Mouse (Mus musculus): ENCODE data around the gene Abcb6. TPM values are rescaled to one million over a fixed set of nuclear protein-coding genes. Genes with fewer than 3 reads are reported as not detected.

The Abcb6 gene
- polyA plus RNA-seq, 1 experiment from 2014 or later, result 12.9 TPM

GRCm38 (mm10) chr1:75191258-75191621, 11.0 kb upstream of the Abcb6 start:
- Histone ChIP-seq H3K9me3 (ENCODE audit: control insufficient read depth, low read depth, low read length) (no peaks in the 10 kb centered on the region), H3K4me2 (replicated peaks; ENCODE audit: low read depth, low read length) (peak overlapping the region; percentile 70), H3K4me3 (ENCODE audit: low read depth, low read length) (peak overlapping the region; percentile 61), H3K9ac (replicated peaks; ENCODE audit: low read depth, low read length) (peak overlapping the region; percentile 60), H3K36me3 (ENCODE audit: control insufficient read depth, insufficient read depth, low read length) (peaks cover 15% of the 10 kb centered on the region), H3K27me3 (ENCODE audit: control insufficient read depth, insufficient read depth, low read length) (no peaks in the 10 kb centered on the region), H3K27ac (ENCODE audit: low read length) (peak overlapping the region; percentile 77; the same call in 1 of the 2 replicates), H3K4me1 (ENCODE audit: control insufficient read depth, insufficient read depth, low read length) (peaks cover 13% of the 10 kb centered on the region)
- WGBS, result 46% methylated on average over 5 of the region's 5 CpGs
- ATAC-seq (ENCODE audit: insufficient number of reproducible peaks, insufficient read depth, low FRiP score, low read depth), result no peak; the same call in 1 of the 2 replicates

GRCm38 (mm10) chr1:75190577-75190976, 10.4 kb upstream of the Abcb6 start:
- WGBS, result 31% methylated on average over 2 of the region's 2 CpGs
- Histone ChIP-seq H3K27ac (ENCODE audit: low read length) (no peak overlapping the region), H3K9ac (replicated peaks; ENCODE audit: low read depth, low read length) (no peak overlapping the region)

GRCm38 (mm10) chr1:75187914-75188483, 7.8 kb upstream of the Abcb6 start:
- H3K27me3 ChIP-seq (ENCODE audit: control insufficient read depth, insufficient read depth, low read length), result no peaks in the 10 kb centered on the region
- ATAC-seq (ENCODE audit: insufficient number of reproducible peaks, insufficient read depth, low FRiP score, low read depth), result no peak
- 86% methylated on average over 2 of the region's 2 CpGs for WGBS
- H3K36me3 ChIP-seq (ENCODE audit: control insufficient read depth, insufficient read depth, low read length), result peaks cover 30% of the 10 kb centered on the region
- H3K4me2 ChIP-seq (replicated peaks; ENCODE audit: low read depth, low read length), result no peak overlapping the region
- peaks cover 6% of the 10 kb centered on the region for H3K4me1 ChIP-seq (ENCODE audit: control insufficient read depth, insufficient read depth, low read length)
- no peak overlapping the region for H3K4me3 ChIP-seq (ENCODE audit: low read depth, low read length)
- H3K27ac ChIP-seq (ENCODE audit: low read length), result no peak overlapping the region
- no peaks in the 10 kb centered on the region for H3K9me3 ChIP-seq (ENCODE audit: control insufficient read depth, low read depth, low read length)
- H3K9ac ChIP-seq (replicated peaks; ENCODE audit: low read depth, low read length), result no peak overlapping the region

More at GRCm38 (mm10) chr1:75190577-75190976, 10.4 kb upstream of the Abcb6 start:
- H3K4me1 ChIP-seq (ENCODE audit: control insufficient read depth, insufficient read depth, low read length), result peaks cover 13% of the 10 kb centered on the region
- peaks cover 15% of the 10 kb centered on the region for H3K36me3 ChIP-seq (ENCODE audit: control insufficient read depth, insufficient read depth, low read length)
- no peaks in the 10 kb centered on the region for H3K27me3 ChIP-seq (ENCODE audit: control insufficient read depth, insufficient read depth, low read length)
- no peaks in the 10 kb centered on the region for H3K9me3 ChIP-seq (ENCODE audit: control insufficient read depth, low read depth, low read length)
- no peak overlapping the region for H3K4me3 ChIP-seq (ENCODE audit: low read depth, low read length)
- no peak for ATAC-seq (ENCODE audit: insufficient number of reproducible peaks, insufficient read depth, low FRiP score, low read depth)
- H3K4me2 ChIP-seq (replicated peaks; ENCODE audit: low read depth, low read length), result peak overlapping the region; percentile 70; the same call in 1 of the 2 replicates

GRCm38 (mm10) chr1:75187126-75187525, 6.9 kb upstream of the Abcb6 start:
- ATAC-seq (ENCODE audit: insufficient number of reproducible peaks, insufficient read depth, low FRiP score, low read depth), result no peak
- peaks cover 37% of the 10 kb centered on the region for H3K36me3 ChIP-seq (ENCODE audit: control insufficient read depth, insufficient read depth, low read length)

GRCm38 (mm10) chr1:75185495-75185894, 5.3 kb upstream of the Abcb6 start:
- ATAC-seq (ENCODE audit: insufficient number of reproducible peaks, insufficient read depth, low FRiP score, low read depth), result no peak
- Histone ChIP-seq H3K27me3 (ENCODE audit: control insufficient read depth, insufficient read depth, low read length) (no peaks in the 10 kb centered on the region), H3K9me3 (ENCODE audit: control insufficient read depth, low read depth, low read length) (no peaks in the 10 kb centered on the region), H3K4me3 (ENCODE audit: low read depth, low read length) (no peak overlapping the region), H3K9ac (replicated peaks; ENCODE audit: low read depth, low read length) (no peak overlapping the region), H3K4me1 (ENCODE audit: control insufficient read depth, insufficient read depth, low read length) (peaks cover 2% of the 10 kb centered on the region; the same call in 1 of the 2 replicates), H3K27ac (ENCODE audit: low read length) (no peak overlapping the region), H3K4me2 (replicated peaks; ENCODE audit: low read depth, low read length) (no peak overlapping the region), H3K36me3 (ENCODE audit: control insufficient read depth, insufficient read depth, low read length) (peaks cover 42% of the 10 kb centered on the region)
- 94% methylated on average over 11 of the region's 11 CpGs for WGBS

More at GRCm38 (mm10) chr1:75187126-75187525, 6.9 kb upstream of the Abcb6 start:
- H3K4me2 ChIP-seq (replicated peaks; ENCODE audit: low read depth, low read length), result no peak overlapping the region
- H3K4me1 ChIP-seq (ENCODE audit: control insufficient read depth, insufficient read depth, low read length), result peaks cover 5% of the 10 kb centered on the region; the same call in 1 of the 2 replicates
- no peaks in the 10 kb centered on the region for H3K9me3 ChIP-seq (ENCODE audit: control insufficient read depth, low read depth, low read length)
- no peak overlapping the region for H3K4me3 ChIP-seq (ENCODE audit: low read depth, low read length)
- H3K27me3 ChIP-seq (ENCODE audit: control insufficient read depth, insufficient read depth, low read length), result no peaks in the 10 kb centered on the region
- no peak overlapping the region for H3K27ac ChIP-seq (ENCODE audit: low read length)
- no peak overlapping the region for H3K9ac ChIP-seq (replicated peaks; ENCODE audit: low read depth, low read length)

- peaks cover 37% of the 10 kb centered on the region for H3K36me3 ChIP-seq (ENCODE audit: control insufficient read depth, insufficient read depth, low read length)
- no peak overlapping the region for H3K27ac ChIP-seq (ENCODE audit: low read length)
- H3K4me3 ChIP-seq (ENCODE audit: low read depth, low read length), result no peak overlapping the region
- no peak for ATAC-seq (ENCODE audit: insufficient number of reproducible peaks, insufficient read depth, low FRiP score, low read depth)
- no peaks in the 10 kb centered on the region for H3K27me3 ChIP-seq (ENCODE audit: control insufficient read depth, insufficient read depth, low read length)
- H3K9me3 ChIP-seq (ENCODE audit: control insufficient read depth, low read depth, low read length), result no peaks in the 10 kb centered on the region
- peaks cover 6% of the 10 kb centered on the region for H3K4me1 ChIP-seq (ENCODE audit: control insufficient read depth, insufficient read depth, low read length)
- WGBS, result 74% methylated on average over 4 of the region's 4 CpGs
- H3K4me2 ChIP-seq (replicated peaks; ENCODE audit: low read depth, low read length), result no peak overlapping the region
- no peak overlapping the region for H3K9ac ChIP-seq (replicated peaks; ENCODE audit: low read depth, low read length)
These were observed 2.0 kb upstream of the Abcb6 start for GRCm38 (mm10) chr1:75182160-75182559.

- 84% methylated on average over 4 of the region's 4 CpGs for WGBS
- Histone ChIP-seq H3K4me3 (ENCODE audit: low read depth, low read length) (no peak overlapping the region), H3K36me3 (ENCODE audit: control insufficient read depth, insufficient read depth, low read length) (peaks cover 37% of the 10 kb centered on the region), H3K27ac (ENCODE audit: low read length) (no peak overlapping the region), H3K4me1 (ENCODE audit: control insufficient read depth, insufficient read depth, low read length) (peaks cover 6% of the 10 kb centered on the region), H3K9ac (replicated peaks; ENCODE audit: low read depth, low read length) (no peak overlapping the region), H3K27me3 (ENCODE audit: control insufficient read depth, insufficient read depth, low read length) (no peaks in the 10 kb centered on the region), H3K4me2 (replicated peaks; ENCODE audit: low read depth, low read length) (no peak overlapping the region), H3K9me3 (ENCODE audit: control insufficient read depth, low read depth, low read length) (no peaks in the 10 kb centered on the region)
- no peak for ATAC-seq (ENCODE audit: insufficient number of reproducible peaks, insufficient read depth, low FRiP score, low read depth)
These were observed 1.2 kb upstream of the Abcb6 start for GRCm38 (mm10) chr1:75181377-75181870.

GRCm38 (mm10) chr1:75180741-75181140, 549 bp upstream of the Abcb6 start:
- H3K27ac ChIP-seq (ENCODE audit: low read length), result no peak overlapping the region
- ATAC-seq (ENCODE audit: insufficient number of reproducible peaks, insufficient read depth, low FRiP score, low read depth), result no peak
- peak overlapping the region; percentile 87 for H3K4me2 ChIP-seq (replicated peaks; ENCODE audit: low read depth, low read length)
- no peak overlapping the region for H3K9ac ChIP-seq (replicated peaks; ENCODE audit: low read depth, low read length)
- H3K36me3 ChIP-seq (ENCODE audit: control insufficient read depth, insufficient read depth, low read length), result peaks cover 32% of the 10 kb centered on the region
- WGBS, result 22% methylated on average over 7 of the region's 7 CpGs
- H3K27me3 ChIP-seq (ENCODE audit: control insufficient read depth, insufficient read depth, low read length), result no peaks in the 10 kb centered on the region
- H3K4me3 ChIP-seq (ENCODE audit: low read depth, low read length), result peak overlapping the region; percentile 51; the same call in 1 of the 2 replicates
- peaks cover 6% of the 10 kb centered on the region for H3K4me1 ChIP-seq (ENCODE audit: control insufficient read depth, insufficient read depth, low read length)
- no peaks in the 10 kb centered on the region for H3K9me3 ChIP-seq (ENCODE audit: control insufficient read depth, low read depth, low read length)
